Mouse (Mus musculus) lung, embryonic 14.5 days (tissue): ENCODE measurements around the gene Tubb4b. TPM values are rescaled to one million over a fixed set of nuclear protein-coding genes. Genes with fewer than 3 reads are reported as not detected.

Experiments used
- ATAC-seq: fragments of 200-750 bp; cut with Nextera tagmentation; 2 replicates; pipeline ENCODE4 v1.8.0; 2017; ENCODE audit warnings: mild to moderate bottlenecking, moderate TSS enrichment, moderate library complexity; ENCODE audit not compliant: insufficient read depth
- DNase-seq: peaks from one replicate; pipeline ENCODE4 v3.0.0-alpha.2; 2015
- H3K27ac ChIP-seq: fragments of 300-500 bp; sonication (generic); 2 replicates; pipeline ENCODE4 v1.5.1; 2014; ENCODE audit warnings: low read depth, mild to moderate bottlenecking, moderate library complexity
- H3K27me3 ChIP-seq: fragments of 300-500 bp; sonication (generic); 2 replicates; pipeline ENCODE4 v1.6.1; 2014; ENCODE audit warnings: low read length, control low read depth; ENCODE audit not compliant: insufficient read depth
- H3K36me3 ChIP-seq: fragments of 300-500 bp; sonication (generic); 2 replicates; pipeline ENCODE4 v1.6.1; 2014; ENCODE audit warnings: control low read depth; ENCODE audit not compliant: insufficient read depth
- H3K4me1 ChIP-seq: fragments of 300-500 bp; sonication (generic); 2 replicates; pipeline ENCODE4 v1.6.1; 2014; ENCODE audit warnings: antibody characterized with exemption, control low read depth; ENCODE audit not compliant: insufficient read depth
- H3K4me2 ChIP-seq: fragments of 300-500 bp; sonication (generic); 2 replicates; pipeline ENCODE4 v1.6.1; 2014; ENCODE audit warnings: mild to moderate bottlenecking
- H3K4me3 ChIP-seq: fragments of 300-500 bp; sonication (generic); 2 replicates; pipeline ENCODE4 v1.5.1; 2014; ENCODE audit warnings: low read depth, low read length
- H3K9ac ChIP-seq: fragments of 300-500 bp; sonication (generic); 2 replicates; pipeline ENCODE4 v1.6.1; 2014
- H3K9me3 ChIP-seq: fragments of 300-500 bp; sonication (generic); 2 replicates; pipeline ENCODE4 v1.6.1; 2016; ENCODE audit warnings: low read depth, low read length, control low read depth
- CTCF ChIP-seq: IDR thresholded peaks from 2 replicates; pipeline ENCODE4 v1.5.1; 2016; ENCODE audit warnings: antibody characterized with exemption, low read depth
- WGBS: fragments of 180-500 bp; shearing (Covaris S2); extraction: QIAGEN DNeasy Blood & Tissue Kit; methylation state at CpG from one replicate; pipeline ENCODE4 v1.1.7; 2014; 5-methylcytosine and 5-hydroxymethylcytosine counted together
- polyA plus RNA-seq: library from polyadenylated mRNA; unstranded; fragments of >200 nt; fragmentation: Nextera tagmentation; extraction: Ambion mirVana; gene quantifications from 2 replicates; pipeline ENCODE4 v1.2.1, GENCODE M21; 2014

The Tubb4b gene
- 593 and 610 TPM in 2 replicates for polyA plus RNA-seq

DNA sequence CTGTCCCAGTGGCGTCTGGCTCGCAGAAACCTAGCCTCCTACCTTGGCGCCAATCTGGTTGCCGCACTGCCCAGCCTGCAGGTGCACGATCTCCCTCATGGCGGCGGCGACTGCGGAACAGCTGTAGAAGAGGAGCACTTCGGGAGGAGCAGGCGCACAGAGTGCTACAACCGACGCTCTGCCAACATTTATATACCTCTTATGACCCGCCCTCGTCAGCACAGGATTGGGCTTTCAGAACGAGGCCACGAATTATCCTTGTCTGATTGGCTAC is at the start of gene Tubb4b:
Gene Tubb4b, minus strand, starts transcription at position 211 of the 274 bp plus-strand sequence.
- Histone ChIP-seq H3K4me1 (0 out of 2 replicates have a peak, but pooled peaks cover 5% of the 10 kb centered on the region), H3K9me3 (no peaks in the 10 kb centered on the region), H3K9ac (peak within 1 kb of the TSS; percentile 77), H3K4me2 (peak within 1 kb of the TSS; percentile 81), H3K27ac (peak within 1 kb of the TSS; percentile 98), H3K36me3 (peaks cover 17% of the 10 kb centered on the region), H3K27me3 (no peaks in the 10 kb centered on the region), H3K4me3 (peak within 1 kb of the TSS; percentile 91)
- WGBS = 0% methylated on average over 17 of the region's 17 CpGs
- no peak for DNase-seq
- TF ChIP-seq CTCF = peak; percentile 52
- no peak for ATAC-seq

DNA sequence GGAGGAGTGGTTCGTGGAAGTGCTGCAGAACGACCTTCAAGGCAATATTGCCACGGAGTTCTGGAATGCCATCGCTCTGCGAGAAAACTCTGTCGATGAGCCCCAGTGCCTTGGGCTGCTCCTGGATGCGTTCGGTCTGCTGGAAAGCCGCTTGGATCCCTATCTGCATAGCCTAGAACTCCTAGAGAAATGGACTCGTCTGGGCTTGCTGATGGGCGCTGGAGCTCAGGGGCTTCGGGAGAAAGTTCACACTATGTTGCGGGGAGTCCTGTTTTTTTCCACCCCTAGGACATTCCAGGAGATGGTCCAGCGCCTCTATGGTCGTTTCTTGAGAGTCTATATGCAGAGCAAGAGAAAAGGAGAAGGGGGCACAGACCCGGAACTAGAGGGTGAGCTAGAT is 48.5 kb upstream of the Tubb4b start:
- H3K4me1 ChIP-seq = peaks cover 15% of the 10 kb centered on the region
- H3K9me3 ChIP-seq = no peaks in the 10 kb centered on the region
- H3K4me2 ChIP-seq = peak overlapping the region; percentile 96
- ATAC-seq (no peak), DNase-seq (no peak)
- H3K36me3 ChIP-seq = peaks cover 74% of the 10 kb centered on the region
- TF ChIP-seq CTCF = no peak
- peak overlapping the region; percentile 86 for H3K9ac ChIP-seq
- 29% methylated on average over 16 of the region's 16 CpGs for WGBS
- no peak overlapping the region for H3K27ac ChIP-seq
- H3K4me3 ChIP-seq = peak overlapping the region; percentile 95
- H3K27me3 ChIP-seq = no peaks in the 10 kb centered on the region

DNA sequence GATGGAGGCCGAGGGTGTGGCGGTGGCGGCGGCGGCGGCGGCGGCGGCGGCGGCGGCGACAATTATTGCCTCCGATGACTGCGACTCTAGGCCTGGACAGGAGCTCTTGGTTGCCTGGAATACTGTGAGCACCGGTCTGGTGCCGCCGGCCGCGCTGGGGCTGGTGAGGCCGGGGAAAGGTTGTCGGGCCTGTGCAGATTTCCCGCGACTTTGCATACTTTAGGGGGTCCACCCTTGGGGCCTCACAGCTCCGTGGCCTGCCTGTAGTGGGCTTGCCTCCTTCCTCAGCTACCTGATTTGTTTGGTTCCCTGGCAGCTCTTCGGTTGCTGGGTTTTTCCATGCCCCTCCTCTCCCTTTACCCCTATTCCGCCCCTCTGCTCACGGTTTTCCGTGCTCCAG is 48.0 kb upstream of the Tubb4b start:
- Histone ChIP-seq H3K4me3 (peak overlapping the region; percentile 95), H3K27ac (peak overlapping the region; percentile 58; the same call in 1 of the 2 replicates), H3K36me3 (peaks cover 69% of the 10 kb centered on the region), H3K4me2 (peak overlapping the region; percentile 96), H3K4me1 (peaks cover 15% of the 10 kb centered on the region), H3K9ac (peak overlapping the region; percentile 86), H3K27me3 (no peaks in the 10 kb centered on the region), H3K9me3 (no peaks in the 10 kb centered on the region)
- DNase-seq = peak; percentile 17
- peak; percentile 69 for ATAC-seq
- 0% methylated on average over 28 of the region's 29 CpGs for WGBS
- no peak for TF ChIP-seq CTCF

DNA sequence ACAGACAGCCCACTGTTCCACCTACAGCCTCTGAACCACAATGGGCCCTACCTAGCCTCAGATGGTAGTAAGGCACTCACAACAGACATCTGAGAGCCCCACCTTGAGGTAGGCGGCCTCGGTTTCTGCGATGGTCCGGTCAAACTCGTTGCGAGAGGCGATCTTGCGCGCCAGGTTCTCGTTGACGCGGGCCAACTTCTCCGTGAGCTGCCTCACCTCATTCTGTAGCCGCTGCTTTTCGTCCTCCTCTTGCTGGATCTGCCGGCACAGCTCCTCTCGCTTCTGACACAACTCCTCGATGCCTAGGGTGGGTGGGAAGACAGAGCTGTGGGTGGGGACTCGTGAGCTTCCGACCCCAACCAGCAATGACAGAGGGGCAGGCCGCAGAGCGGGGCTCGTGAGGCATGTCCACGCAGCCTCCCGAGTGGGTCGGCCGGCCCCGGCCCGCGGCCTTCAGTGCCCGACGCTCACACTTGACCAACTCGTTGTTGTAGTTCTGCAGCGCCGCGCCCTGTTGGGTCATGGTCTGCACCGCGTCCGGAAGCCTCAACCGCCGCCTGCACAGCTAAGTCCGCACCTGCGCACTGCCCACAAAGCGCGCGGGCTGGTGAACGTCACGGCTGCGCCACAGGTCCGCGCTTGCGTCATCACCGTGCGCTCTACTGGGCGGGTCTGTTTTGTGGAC is 47.5 kb upstream of the Tubb4b start, which contains the start of the genes Ssna1 and Anapc2:
Gene Ssna1, minus strand, starts transcription at position 612 of the 685 bp plus-strand sequence.
Gene Anapc2, plus strand, starts transcription at position 652 of the 685 bp plus-strand sequence.
- peak within 1 kb of the TSS; percentile 96 for H3K4me2 ChIP-seq
- peaks cover 63% of the 10 kb centered on the region for H3K36me3 ChIP-seq
- peak; percentile 97 for ATAC-seq
- peak within 1 kb of the TSS; percentile 58 for H3K27ac ChIP-seq
- peak within 1 kb of the TSS; percentile 95 for H3K4me3 ChIP-seq
- peak; percentile 99 for DNase-seq
- H3K27me3 ChIP-seq = no peaks in the 10 kb centered on the region
- peak; percentile 41; the same call in 1 of the 2 replicates for TF ChIP-seq CTCF
- H3K9ac ChIP-seq = peak within 1 kb of the TSS; percentile 86
- no peaks in the 10 kb centered on the region for H3K9me3 ChIP-seq
- WGBS = under 1% methylated on average over 55 of the region's 55 CpGs
- peaks cover 15% of the 10 kb centered on the region for H3K4me1 ChIP-seq

DNA sequence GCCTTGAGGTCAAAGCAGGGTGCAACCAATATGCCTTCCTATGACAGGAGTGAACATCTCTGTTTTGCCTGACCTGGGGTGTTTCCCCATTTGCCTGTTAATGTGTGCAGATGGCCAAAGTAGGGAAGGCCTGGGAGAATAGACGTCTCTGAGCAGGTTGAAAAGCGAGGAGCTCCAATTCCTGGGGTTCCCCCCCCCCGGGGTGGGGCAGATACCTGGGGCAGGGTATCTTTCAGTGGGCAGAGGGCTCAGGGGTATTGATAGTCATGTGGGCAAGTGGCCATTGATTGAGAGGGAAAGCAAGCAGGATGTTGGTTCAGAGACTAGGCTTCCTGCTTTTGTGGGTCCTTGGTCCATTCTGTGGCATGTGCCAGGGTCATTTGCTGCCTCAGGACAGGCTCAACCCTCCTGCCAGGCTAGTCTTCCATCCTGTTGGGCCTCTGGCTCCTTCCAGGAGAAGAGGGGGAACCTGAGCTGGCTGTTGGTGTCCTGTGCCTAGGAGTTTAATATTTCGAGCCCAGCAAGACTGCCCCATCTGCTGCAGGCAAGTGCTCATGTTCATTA is 43.3 kb upstream of the Tubb4b start:
- H3K9me3 ChIP-seq = no peaks in the 10 kb centered on the region
- peaks cover 16% of the 10 kb centered on the region for H3K27me3 ChIP-seq
- no peak overlapping the region for H3K9ac ChIP-seq
- peaks cover 27% of the 10 kb centered on the region for H3K36me3 ChIP-seq
- no peak for DNase-seq
- H3K4me3 ChIP-seq = no peak overlapping the region
- H3K27ac ChIP-seq = no peak overlapping the region
- TF ChIP-seq CTCF = no peak
- H3K4me1 ChIP-seq = 0 out of 2 replicates have a peak, but pooled peaks cover 5% of the 10 kb centered on the region
- H3K4me2 ChIP-seq = no peak overlapping the region
- 62% methylated on average over 4 of the region's 4 CpGs for WGBS
- no peak for ATAC-seq

DNA sequence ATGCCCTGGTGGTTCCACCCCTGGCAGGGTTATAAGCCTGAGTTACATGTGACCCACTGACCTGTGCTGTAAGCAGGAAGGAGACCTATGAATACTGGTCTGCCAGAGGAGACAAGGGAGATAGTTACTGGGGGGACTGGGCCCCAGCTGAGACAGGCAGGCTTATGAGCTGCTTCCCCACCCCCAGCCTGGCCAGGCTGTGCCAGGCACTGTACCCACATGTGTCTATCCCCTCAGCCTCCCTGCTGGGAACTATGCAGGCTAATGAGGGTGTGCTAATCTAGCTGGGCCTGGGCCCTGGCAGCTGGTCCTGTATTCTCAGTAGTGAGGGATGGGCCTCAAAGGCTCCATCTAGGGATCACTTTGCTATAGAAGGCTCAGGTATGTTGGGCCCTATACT is 42.7 kb upstream of the Tubb4b start:
- ATAC-seq (no peak), DNase-seq (no peak)
- Histone ChIP-seq H3K9me3 (no peaks in the 10 kb centered on the region), H3K27ac (no peak overlapping the region), H3K36me3 (peaks cover 27% of the 10 kb centered on the region), H3K27me3 (peaks cover 16% of the 10 kb centered on the region), H3K4me1 (0 out of 2 replicates have a peak, but pooled peaks cover 5% of the 10 kb centered on the region), H3K9ac (no peak overlapping the region), H3K4me2 (no peak overlapping the region), H3K4me3 (no peak overlapping the region)
- TF ChIP-seq CTCF = no peak

DNA sequence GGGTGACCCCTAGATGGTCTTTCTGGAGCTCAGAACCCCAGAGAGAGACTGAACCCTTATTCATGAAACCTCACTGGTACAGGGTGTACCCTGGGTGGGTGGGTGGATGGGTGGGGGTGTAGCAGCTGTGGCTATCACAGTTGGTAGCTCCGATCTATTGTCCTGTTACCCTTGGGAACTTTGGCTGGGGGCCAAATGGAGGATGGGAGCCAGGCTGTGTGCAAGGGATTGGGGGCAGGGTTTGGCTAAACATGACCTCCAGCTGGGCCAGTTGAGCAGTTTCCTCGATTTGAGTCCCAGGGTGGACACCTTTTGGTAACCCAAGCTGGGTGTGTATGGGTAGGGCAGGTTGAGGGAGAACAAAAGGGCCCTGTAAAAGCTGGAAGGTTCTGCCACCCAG is 42.2 kb upstream of the Tubb4b start:
- WGBS = 52% methylated on average over 2 of the region's 2 CpGs
- Histone ChIP-seq H3K4me3 (no peak overlapping the region; the same call in 1 of the 2 replicates), H3K4me2 (no peak overlapping the region), H3K9ac (no peak overlapping the region), H3K36me3 (peaks cover 27% of the 10 kb centered on the region), H3K9me3 (no peaks in the 10 kb centered on the region), H3K27me3 (peaks cover 16% of the 10 kb centered on the region), H3K4me1 (0 out of 2 replicates have a peak, but pooled peaks cover 5% of the 10 kb centered on the region), H3K27ac (no peak overlapping the region)
- ATAC-seq (no peak), DNase-seq (no peak)
- no peak for TF ChIP-seq CTCF
